Mouse (Mus musculus) R1 (cell line): ENCODE data around the gene Eif3j1.
"Not testable (repeated sequence)": the region's sequence is repeated elsewhere in the genome, so short reads cannot be mapped to it uniquely, and the experiment has no call there.

ENCODE experiments used
- DNase-seq: peaks from one replicate; pipeline ENCODE4 v3.0.0-alpha.2; 2018; ENCODE audit warnings: low read depth, low spot score

Eif3j1 gene

GRCm38 (mm10) chr2:122027862-122028755 lies at the start of gene Eif3j1:
Eif3j1 (plus strand) TSS chr2:122028546.
- peak; percentile 87 for DNase-seq

GRCm38 (mm10) chr2:121995738-121996137 lies 32.6 kb upstream of the Eif3j1 start:
- DNase-seq = peak; percentile 52

- no peak for DNase-seq
Observed at GRCm38 (mm10) chr2:122008832-122009231, 19.5 kb upstream of the Eif3j1 start.

- DNase-seq = no peak
Observed at GRCm38 (mm10) chr2:122011441-122011840, 16.9 kb upstream of the Eif3j1 start.

- no peak for DNase-seq
Observed at GRCm38 (mm10) chr2:122018705-122019104, 9.6 kb upstream of the Eif3j1 start.

GRCm38 (mm10) chr2:122022284-122022683 lies 6.1 kb upstream of the Eif3j1 start:
- DNase-seq = peak; percentile 58

- DNase-seq = not testable (repeated sequence)
Observed at GRCm38 (mm10) chr2:122027091-122027490, 1.3 kb upstream of the Eif3j1 start.

GRCm38 (mm10) chr2:122028756-122029700 lies 682 bp downstream of the Eif3j1 start:
- DNase-seq = peak; percentile 62

GRCm38 (mm10) chr2:122031970-122032369 lies 3.6 kb downstream of the Eif3j1 start:
- no peak for DNase-seq

- no peak for DNase-seq
Observed at GRCm38 (mm10) chr2:122036064-122036463, 7.7 kb downstream of the Eif3j1 start.

- no peak for DNase-seq
Observed at GRCm38 (mm10) chr2:122043926-122044325, 15.6 kb downstream of the Eif3j1 start.

- DNase-seq = no peak
Observed at GRCm38 (mm10) chr2:122059365-122060115, 31.2 kb downstream of the Eif3j1 start.

GRCm38 (mm10) chr2:122065200-122065969 lies 37.0 kb downstream of the Eif3j1 start:
- DNase-seq = peak; percentile 48

- no peak for DNase-seq
Observed at GRCm38 (mm10) chr2:122066241-122066640, 37.9 kb downstream of the Eif3j1 start.

- peak; percentile 35 for DNase-seq
Observed at GRCm38 (mm10) chr2:122069144-122069912, 41.0 kb downstream of the Eif3j1 start.

GRCm38 (mm10) chr2:122069922-122070321 lies 41.6 kb downstream of the Eif3j1 start:
- peak; percentile 72 for DNase-seq

- peak; percentile 43 for DNase-seq
Observed at GRCm38 (mm10) chr2:122081728-122082456, 53.5 kb downstream of the Eif3j1 start.

GRCm38 (mm10) chr2:122086446-122086845 lies 58.1 kb downstream of the Eif3j1 start:
- no peak for DNase-seq

- no peak for DNase-seq
Observed at GRCm38 (mm10) chr2:122093844-122094243, 65.5 kb downstream of the Eif3j1 start.
